Mouse (Mus musculus): ENCODE results near the gene Zbp1.

DNA sequence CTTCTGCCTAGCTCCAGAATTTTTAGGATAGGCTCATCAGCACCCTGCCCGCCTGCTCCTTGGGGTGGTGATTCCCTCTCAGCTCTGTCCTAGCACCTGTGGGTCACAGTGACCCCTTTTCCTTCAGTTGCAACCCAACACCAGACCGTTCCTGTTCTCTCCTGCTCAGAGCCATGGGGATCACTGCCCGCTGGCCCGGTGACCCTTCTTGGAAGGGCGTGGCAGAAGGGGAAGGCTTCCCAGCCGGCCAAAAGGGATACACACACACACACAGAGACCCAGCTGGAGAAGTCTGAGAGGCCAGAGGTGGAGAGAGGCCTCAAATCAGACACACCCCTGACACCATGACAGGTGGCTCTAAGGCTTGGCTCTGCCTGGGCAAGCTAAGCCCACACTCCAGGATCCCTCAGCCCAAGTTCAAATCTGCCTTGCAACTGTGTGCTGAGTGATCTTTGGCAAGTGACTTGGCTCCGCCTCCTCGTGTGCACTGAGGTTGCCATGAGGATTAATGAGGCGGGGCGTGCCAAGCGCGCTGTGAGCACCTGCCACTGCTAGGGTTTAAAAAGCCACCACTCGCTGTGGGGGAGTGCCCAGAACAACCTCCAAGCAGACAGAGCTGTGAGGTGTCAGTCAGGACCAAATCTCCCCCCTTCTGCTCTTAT lies 45.9 kb upstream of the Zbp1 start:
- TF ChIP-seq CTCF (IDR thresholded peaks at IDR 0.05; ENCODE audit: low read depth, low read length) (no peak), POLR2A (IDR thresholded peaks at IDR 0.05; ENCODE audit: borderline replicate concordance, low read depth, low read length) (no peak)

Data from bone marrow macrophage, adult 2 months (primary cell).